Mouse (Mus musculus): Measurements from ENCODE around the gene Ssbp4. TPM values are rescaled to one million over a fixed set of nuclear protein-coding genes. Genes with fewer than 3 reads are reported as not detected.

Gene Ssbp4
- polyA plus RNA-seq, 1 experiment, result 1,561 TPM

DNA sequence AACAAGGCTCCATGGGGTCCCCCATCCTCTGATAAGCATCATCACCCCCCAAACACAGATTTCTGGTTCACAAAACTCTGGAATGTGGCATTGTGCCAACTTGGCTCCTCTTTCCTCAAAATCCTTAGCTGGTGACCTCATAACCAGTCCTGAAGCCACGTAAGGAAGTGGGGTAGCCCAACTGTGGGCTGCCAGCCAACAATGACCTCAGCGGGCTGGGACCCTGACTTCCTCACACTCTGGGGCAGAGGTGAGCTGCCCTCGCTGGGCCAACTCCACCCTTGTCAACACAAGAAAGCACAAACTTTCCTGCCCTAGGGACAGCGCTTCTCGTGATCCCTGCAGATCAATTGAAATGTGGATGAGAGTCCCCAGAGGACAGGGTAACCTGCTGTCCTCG, 25.4 kb upstream of the Ssbp4 start:
- Histone ChIP-seq H3K36me3 (replicated peaks; ENCODE audit: low read length) (no peaks in the 10 kb centered on the region), H3K4me1 (peaks cover 84% of the 10 kb centered on the region), H3K4me3 (replicated peaks) (peak overlapping the region; percentile 12), H3K27me3 (replicated peaks) (no peaks in the 10 kb centered on the region), H3K9me3 (no peaks in the 10 kb centered on the region)
- TF ChIP-seq FLI1 (IDR thresholded peaks at IDR 0.05; ENCODE audit: low read length) (no peak), GATA1 (IDR thresholded peaks at IDR 0.05; ENCODE audit: borderline replicate concordance, low read length) (no peak)

DNA sequence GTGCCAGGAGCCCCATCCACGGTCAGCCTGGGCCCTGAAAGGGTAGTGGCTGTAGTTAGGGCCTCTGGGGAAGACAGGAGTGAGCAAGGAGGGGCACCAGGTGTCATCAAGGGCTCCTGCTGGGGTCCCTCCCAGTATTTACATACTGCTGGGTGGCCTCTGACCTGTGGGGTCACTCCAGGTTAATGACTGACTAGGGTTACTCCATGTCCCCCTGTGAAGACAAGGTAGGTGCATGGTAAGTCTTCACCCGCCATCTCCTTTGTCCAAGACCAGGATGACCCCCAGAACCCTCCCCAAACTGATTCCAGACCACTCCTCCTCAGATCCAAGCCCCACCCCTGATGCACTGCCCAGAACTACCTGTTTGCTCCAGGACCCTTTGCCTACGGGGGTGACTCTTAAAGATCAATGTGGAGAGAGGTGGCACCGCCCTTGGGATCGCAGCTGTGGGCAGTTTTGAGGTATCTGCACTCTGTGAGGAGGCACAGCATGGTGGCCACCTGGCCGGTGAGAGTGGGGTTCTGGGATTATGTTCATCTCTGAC, 23.7 kb upstream of the Ssbp4 start, which contains the start of gene Gdf15:
TSS of gene Gdf15 (minus strand) at position 111 of the 547 bp plus-strand sequence.
- TF ChIP-seq FLI1 (IDR thresholded peaks at IDR 0.05; ENCODE audit: low read length), result no peak
- no peak for TF ChIP-seq GATA1 (IDR thresholded peaks at IDR 0.05; ENCODE audit: borderline replicate concordance, low read length)
- H3K4me3 ChIP-seq (replicated peaks), result peak within 1 kb of the TSS; percentile 38
- H3K36me3 ChIP-seq (replicated peaks; ENCODE audit: low read length), result no peaks in the 10 kb centered on the region
- no peaks in the 10 kb centered on the region for H3K9me3 ChIP-seq
- H3K27me3 ChIP-seq (replicated peaks), result no peaks in the 10 kb centered on the region
- peaks cover 86% of the 10 kb centered on the region for H3K4me1 ChIP-seq

DNA sequence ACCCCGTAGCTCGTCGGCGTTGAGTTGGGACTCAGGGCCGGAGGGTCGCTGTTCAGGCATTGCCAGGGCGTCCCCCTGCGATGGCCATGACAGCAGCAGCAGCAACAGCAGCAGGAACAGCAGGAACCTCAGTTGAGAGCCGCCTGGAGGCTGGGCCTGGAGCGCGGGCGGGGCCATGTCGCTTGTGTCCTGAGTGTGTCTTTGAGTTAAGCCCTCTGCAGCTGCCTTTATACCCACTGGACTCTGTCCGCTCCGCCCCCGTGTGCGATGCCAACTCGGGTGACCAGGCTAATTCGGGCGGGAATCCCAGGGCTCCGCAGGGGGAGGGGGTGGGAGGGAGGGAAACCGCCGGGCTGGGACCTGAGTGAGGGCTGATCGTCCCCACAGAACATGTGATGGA, 22.8 kb upstream of the Ssbp4 start:
- peaks cover 79% of the 10 kb centered on the region for H3K4me1 ChIP-seq
- H3K36me3 ChIP-seq (replicated peaks; ENCODE audit: low read length), result no peaks in the 10 kb centered on the region
- H3K9me3 ChIP-seq, result no peaks in the 10 kb centered on the region
- H3K27me3 ChIP-seq (replicated peaks), result no peaks in the 10 kb centered on the region
- peak overlapping the region; percentile 38 for H3K4me3 ChIP-seq (replicated peaks)
- TF ChIP-seq GATA1 (IDR thresholded peaks at IDR 0.05; ENCODE audit: borderline replicate concordance, low read length), result no peak
- TF ChIP-seq FLI1 (IDR thresholded peaks at IDR 0.05; ENCODE audit: low read length), result no peak

DNA sequence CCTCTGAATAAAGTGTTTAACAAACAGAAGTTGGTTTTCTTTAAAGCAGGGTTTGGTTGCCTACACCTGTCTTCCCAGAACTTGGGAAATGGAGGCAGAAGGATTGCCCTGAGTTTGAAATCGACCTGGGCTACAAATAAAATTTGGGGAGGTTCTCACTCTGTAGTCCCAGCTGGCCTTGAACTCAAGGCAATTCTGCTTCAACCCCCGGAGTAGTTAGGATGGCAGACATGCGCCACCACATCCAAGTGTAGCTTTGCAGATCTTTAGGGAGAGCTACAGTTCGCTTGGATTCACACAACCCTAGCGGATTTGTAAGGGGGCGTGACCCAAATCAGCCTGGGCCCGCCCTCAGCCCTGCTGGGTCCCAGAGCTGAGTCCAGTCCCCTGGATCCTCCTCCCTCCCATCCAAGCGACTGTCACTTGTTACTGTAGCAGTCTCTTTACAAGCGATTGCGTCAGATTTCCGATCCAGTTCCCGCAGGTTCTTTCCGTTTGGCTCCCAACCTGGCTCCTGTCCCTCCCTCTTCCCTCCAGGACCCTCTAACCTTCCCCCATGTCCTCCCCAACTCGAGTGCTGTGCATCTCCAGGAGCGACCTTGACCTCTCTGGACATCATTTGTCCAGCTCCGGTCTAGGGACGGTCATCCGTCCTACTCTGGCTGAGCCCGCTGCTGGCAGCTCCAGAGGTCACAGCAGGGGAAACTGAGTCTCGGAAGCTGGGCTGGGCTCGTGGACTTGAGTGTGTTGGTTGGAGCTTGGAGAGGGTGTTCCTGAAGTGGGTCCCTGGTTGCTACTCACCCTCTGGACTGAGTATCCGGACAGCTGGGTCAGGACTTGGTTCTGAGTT, 22.1 kb upstream of the Ssbp4 start:
- no peaks in the 10 kb centered on the region for H3K27me3 ChIP-seq (replicated peaks)
- TF ChIP-seq FLI1 (IDR thresholded peaks at IDR 0.05; ENCODE audit: low read length) (no peak), GATA1 (IDR thresholded peaks at IDR 0.05; ENCODE audit: borderline replicate concordance, low read length) (no peak)
- H3K9me3 ChIP-seq, result no peaks in the 10 kb centered on the region
- no peaks in the 10 kb centered on the region for H3K36me3 ChIP-seq (replicated peaks; ENCODE audit: low read length)
- H3K4me1 ChIP-seq, result peaks cover 72% of the 10 kb centered on the region
- peak overlapping the region; percentile 96 for H3K4me3 ChIP-seq (replicated peaks)

DNA sequence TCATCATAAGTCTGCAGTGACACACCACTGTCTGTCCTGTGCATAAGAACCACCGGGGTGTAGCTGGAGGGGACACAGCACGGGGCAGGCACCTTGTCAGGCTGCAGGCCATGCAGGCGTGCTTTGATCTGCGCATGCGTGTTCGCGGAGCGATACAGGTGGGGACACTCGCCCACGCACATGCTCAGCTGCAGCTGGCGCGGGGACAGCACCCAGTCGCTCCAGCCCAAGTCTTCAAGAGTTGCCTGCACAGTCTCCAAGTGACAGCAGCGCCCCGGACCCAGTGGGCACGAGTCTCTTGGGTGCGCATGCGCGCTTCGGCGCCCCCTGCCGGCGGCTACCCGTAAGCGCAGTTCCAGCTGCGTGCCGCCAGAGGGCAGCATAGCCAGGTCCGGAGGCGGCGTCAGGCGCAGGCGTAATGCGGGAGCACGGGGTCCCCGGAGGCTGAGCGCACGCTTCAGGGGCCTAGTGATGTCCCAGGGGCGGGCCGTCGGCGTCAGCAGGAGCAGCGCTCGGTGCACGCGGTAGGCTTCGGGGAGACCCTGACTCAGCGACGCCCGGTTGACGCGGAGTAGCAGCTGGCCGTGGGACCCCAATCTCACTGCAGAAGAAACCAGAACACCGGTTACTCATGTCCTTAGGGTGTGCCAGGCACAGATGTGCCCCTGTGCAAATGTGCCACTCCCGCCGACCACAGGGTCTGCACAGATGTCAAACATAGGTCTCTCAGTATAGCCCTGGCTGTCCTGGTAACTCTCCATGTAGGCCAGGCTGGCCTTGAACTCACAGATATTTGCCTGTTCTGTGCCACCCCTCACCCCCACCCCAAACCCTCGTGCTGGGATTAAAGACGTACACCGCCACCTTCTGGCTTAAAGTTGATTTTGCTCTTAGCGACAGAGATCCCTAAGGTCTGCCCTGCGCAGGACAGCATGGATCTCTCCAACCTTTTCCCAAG, 21.2 kb upstream of the Ssbp4 start:
- H3K4me1 ChIP-seq, result peaks cover 63% of the 10 kb centered on the region
- no peak for TF ChIP-seq GATA1 (IDR thresholded peaks at IDR 0.05; ENCODE audit: borderline replicate concordance, low read length)

DNA sequence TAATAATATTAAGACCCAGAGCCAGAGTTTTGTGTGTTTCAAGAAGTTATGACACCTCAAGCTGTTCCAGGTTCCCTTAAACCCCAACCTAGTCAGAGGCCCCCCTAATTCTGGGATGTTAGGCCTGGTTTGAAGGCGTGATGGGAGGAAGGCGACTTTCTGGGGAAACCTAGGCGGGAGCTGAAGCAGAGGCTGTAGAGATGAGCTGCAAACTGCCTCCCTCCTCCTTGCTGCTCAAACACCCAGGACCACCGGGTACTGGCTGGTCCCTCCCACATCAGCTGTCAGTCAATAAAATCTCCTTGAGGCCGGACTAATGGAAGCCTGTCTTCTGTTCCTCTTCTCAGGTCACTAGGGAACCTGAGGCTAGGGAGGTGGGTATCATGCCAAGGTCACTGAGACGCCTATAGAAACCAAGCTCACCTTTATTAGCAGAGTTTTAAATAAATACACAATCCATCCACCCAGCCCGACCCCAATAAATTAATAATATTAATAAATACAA, 20.4 kb upstream of the Ssbp4 start:
- Histone ChIP-seq H3K9me3 (peaks cover 4% of the 10 kb centered on the region; the same call in 1 of the 2 replicates), H3K4me1 (peaks cover 55% of the 10 kb centered on the region), H3K36me3 (replicated peaks; ENCODE audit: low read length) (no peaks in the 10 kb centered on the region), H3K4me3 (replicated peaks) (peak overlapping the region; percentile 96), H3K27me3 (replicated peaks) (no peaks in the 10 kb centered on the region)
- TF ChIP-seq GATA1 (IDR thresholded peaks at IDR 0.05; ENCODE audit: borderline replicate concordance, low read length), result no peak
- TF ChIP-seq FLI1 (IDR thresholded peaks at IDR 0.05; ENCODE audit: low read length), result no peak

More for the DNA sequence above, 21.2 kb upstream of the Ssbp4 start:
- no peaks in the 10 kb centered on the region for H3K27me3 ChIP-seq (replicated peaks)
- H3K36me3 ChIP-seq (replicated peaks; ENCODE audit: low read length), result no peaks in the 10 kb centered on the region
- 0 out of 2 replicates have a peak, but pooled peaks cover under 1% of the 10 kb centered on the region for H3K9me3 ChIP-seq
- H3K4me3 ChIP-seq (replicated peaks), result peak overlapping the region; percentile 96

DNA sequence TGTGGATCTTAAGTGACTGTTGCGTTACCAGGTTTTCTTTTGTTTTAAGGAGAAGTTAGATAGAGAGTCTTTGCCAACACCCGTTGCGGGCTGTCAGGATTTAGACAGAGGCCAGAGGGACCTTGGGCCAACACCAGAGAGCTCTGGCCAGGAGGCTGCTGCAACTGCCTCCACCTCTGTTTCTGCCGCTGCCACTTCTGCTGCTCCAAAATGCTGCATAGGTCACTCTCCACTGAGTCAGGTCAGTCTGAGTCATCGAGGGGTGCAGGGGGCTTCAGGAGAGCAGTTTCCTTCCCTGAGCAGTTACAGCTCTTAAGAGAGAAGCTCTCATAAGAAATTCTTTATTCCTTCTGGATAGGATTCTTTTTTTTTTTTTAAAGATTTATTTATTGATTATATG, 18.4 kb upstream of the Ssbp4 start:
- TF ChIP-seq FLI1 (IDR thresholded peaks at IDR 0.05; ENCODE audit: low read length) (no peak), GATA1 (IDR thresholded peaks at IDR 0.05; ENCODE audit: borderline replicate concordance, low read length) (no peak)
- Histone ChIP-seq H3K36me3 (replicated peaks; ENCODE audit: low read length) (no peaks in the 10 kb centered on the region), H3K4me3 (replicated peaks) (no peak overlapping the region), H3K9me3 (peaks cover 4% of the 10 kb centered on the region; the same call in 1 of the 2 replicates), H3K27me3 (replicated peaks) (no peaks in the 10 kb centered on the region), H3K4me1 (peaks cover 51% of the 10 kb centered on the region)

DNA sequence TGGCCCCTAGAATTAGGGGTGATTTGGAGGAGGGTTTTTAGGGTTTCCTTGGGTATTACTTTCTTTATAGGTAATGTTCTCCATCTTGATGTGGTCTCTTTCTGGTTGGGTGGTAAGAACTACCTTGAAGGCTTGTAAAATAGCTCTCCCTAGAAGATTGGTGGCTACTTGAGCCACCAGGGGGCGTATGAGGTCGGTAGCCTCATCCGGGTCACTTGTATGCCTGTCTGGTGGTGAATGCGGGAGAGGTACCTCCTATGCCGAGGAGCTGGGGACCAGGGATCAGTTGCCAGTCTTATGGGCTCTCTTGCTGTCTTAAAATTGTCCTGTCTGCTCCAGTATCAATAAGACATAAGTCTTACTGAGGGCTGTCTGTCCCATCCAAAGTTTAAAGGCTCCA, 16.4 kb upstream of the Ssbp4 start:
- Histone ChIP-seq H3K9me3 (peaks cover 4% of the 10 kb centered on the region; the same call in 1 of the 2 replicates), H3K4me1 (peaks cover 46% of the 10 kb centered on the region), H3K4me3 (replicated peaks) (no peak overlapping the region), H3K36me3 (replicated peaks; ENCODE audit: low read length) (no peaks in the 10 kb centered on the region), H3K27me3 (replicated peaks) (no peaks in the 10 kb centered on the region)
- TF ChIP-seq FLI1 (IDR thresholded peaks at IDR 0.05; ENCODE audit: low read length) (no peak), GATA1 (IDR thresholded peaks at IDR 0.05; ENCODE audit: borderline replicate concordance, low read length) (no peak)

DNA sequence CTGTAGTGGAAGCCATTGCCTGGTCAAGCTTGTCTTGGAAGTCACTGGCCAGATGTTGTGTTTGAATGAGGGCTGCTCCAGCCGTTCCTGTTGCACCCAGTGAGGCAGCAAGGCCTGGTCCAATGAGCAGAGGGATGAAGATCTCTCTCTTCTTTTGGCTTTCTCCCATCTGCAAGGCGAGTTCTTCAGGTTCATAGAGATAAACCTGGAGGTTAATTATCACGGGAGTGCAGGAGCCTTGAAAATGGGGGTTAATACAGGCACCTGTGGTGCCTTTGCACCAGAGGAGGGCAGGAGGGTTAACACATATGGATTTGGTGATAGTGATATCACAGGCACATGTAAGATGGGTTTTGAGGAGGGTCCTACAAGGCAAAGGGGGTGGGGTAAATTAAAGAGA, 13.5 kb upstream of the Ssbp4 start:
- Histone ChIP-seq H3K9me3 (peaks cover 4% of the 10 kb centered on the region; the same call in 1 of the 2 replicates), H3K4me3 (replicated peaks) (no peak overlapping the region), H3K27me3 (replicated peaks) (no peaks in the 10 kb centered on the region), H3K4me1 (peaks cover 54% of the 10 kb centered on the region), H3K36me3 (replicated peaks; ENCODE audit: low read length) (no peaks in the 10 kb centered on the region)
- no peak for TF ChIP-seq GATA1 (IDR thresholded peaks at IDR 0.05; ENCODE audit: borderline replicate concordance, low read length)
- TF ChIP-seq FLI1 (IDR thresholded peaks at IDR 0.05; ENCODE audit: low read length), result no peak
